Mouse (Mus musculus): ENCODE measurements at regions not wholly inside any gene's neighbourhood (a gene's known extent, or its start where the extent isn't known, plus 50 kb on each side); places are given as distances from the start of the nearest gene placed in this dataset.

GRCm38 (mm10) chr3:9128407-9128806, 481.5 kb downstream of the Zfp704 start:
- Histone ChIP-seq H3K4me3 (no peak overlapping the region), H3K27me3 (replicated peaks) (no peaks in the 10 kb centered on the region), H3K4me1 (no peaks in the 10 kb centered on the region), H3K36me3 (no peaks in the 10 kb centered on the region), H3K4me2 (replicated peaks) (no peak overlapping the region), H3K9me3 (no peaks in the 10 kb centered on the region), H3K9ac (no peak overlapping the region), H3K27ac (no peak overlapping the region)
- 72% methylated on average over 4 of the region's 4 CpGs for WGBS
- ATAC-seq (ENCODE audit: low FRiP score, low read depth), result no peak

DNA sequence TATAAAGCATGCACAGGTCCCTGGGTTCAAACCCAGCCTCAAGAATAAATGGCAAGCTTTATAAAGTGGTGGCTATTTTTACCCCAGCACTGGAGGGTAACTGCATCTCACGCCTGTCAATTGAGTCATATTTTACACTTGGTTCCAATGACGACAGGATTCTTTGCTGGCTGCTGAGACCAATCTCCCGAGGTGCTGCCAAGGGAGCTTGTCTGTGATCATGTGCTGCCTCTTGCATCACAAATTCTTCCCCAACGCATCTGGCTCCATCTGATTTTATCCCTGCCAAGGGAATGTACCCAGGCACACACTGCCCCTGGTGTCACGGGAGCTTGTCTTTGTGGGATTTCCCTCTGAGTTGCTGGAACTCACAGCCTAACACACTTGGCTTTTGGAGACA, 486.8 kb downstream of the Zfp704 start:
- no peaks in the 10 kb centered on the region for H3K36me3 ChIP-seq
- no peak overlapping the region for H3K4me2 ChIP-seq (replicated peaks)
- no peak overlapping the region for H3K4me3 ChIP-seq
- no peaks in the 10 kb centered on the region for H3K4me1 ChIP-seq
- no peak for ATAC-seq (ENCODE audit: low FRiP score, low read depth)
- H3K27ac ChIP-seq, result no peak overlapping the region
- WGBS, result 49% methylated on average over 5 of the region's 5 CpGs
- H3K9ac ChIP-seq, result no peak overlapping the region
- no peaks in the 10 kb centered on the region for H3K9me3 ChIP-seq
- no peaks in the 10 kb centered on the region for H3K27me3 ChIP-seq (replicated peaks)

DNA sequence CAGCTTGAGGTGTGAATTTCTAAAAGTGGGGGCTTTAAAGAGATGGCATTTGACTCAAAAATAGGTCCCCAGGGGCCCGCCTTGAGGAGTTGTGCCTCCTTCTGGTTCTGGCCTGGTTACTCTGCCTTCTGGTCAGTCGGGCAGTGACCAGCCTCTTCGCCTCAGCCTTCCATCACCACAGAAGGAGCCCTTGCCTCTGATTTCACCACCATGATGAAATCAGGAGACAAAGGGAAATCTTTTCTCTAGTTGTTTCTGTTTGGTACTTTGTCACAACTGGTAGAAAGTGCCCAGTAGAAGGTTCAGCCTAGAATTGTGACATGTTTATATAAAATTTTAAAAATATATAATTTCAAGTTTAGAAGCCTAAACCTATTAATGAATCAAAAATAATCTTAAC, 492.0 kb downstream of the Zfp704 start:
- no peaks in the 10 kb centered on the region for H3K36me3 ChIP-seq
- H3K4me2 ChIP-seq (replicated peaks), result no peak overlapping the region
- no peak overlapping the region for H3K27ac ChIP-seq
- ATAC-seq (ENCODE audit: low FRiP score, low read depth), result no peak
- 85% methylated on average over 3 of the region's 3 CpGs for whole genome bisulfite sequencing
- 0 out of 2 replicates have a peak, but pooled peaks cover 2% of the 10 kb centered on the region for H3K4me1 ChIP-seq
- H3K4me3 ChIP-seq, result no peak overlapping the region
- no peaks in the 10 kb centered on the region for H3K9me3 ChIP-seq
- no peak overlapping the region for H3K9ac ChIP-seq
- no peaks in the 10 kb centered on the region for H3K27me3 ChIP-seq (replicated peaks)

GRCm38 (mm10) chr3:9113410-9113809, 496.5 kb downstream of the Zfp704 start:
- no peak overlapping the region for H3K4me3 ChIP-seq
- no peaks in the 10 kb centered on the region for H3K36me3 ChIP-seq
- no peak for ATAC-seq (ENCODE audit: low FRiP score, low read depth)
- no peak overlapping the region for H3K27ac ChIP-seq
- no peaks in the 10 kb centered on the region for H3K9me3 ChIP-seq
- peaks cover 7% of the 10 kb centered on the region; the same call in 1 of the 2 replicates for H3K4me1 ChIP-seq
- no peak overlapping the region for H3K4me2 ChIP-seq (replicated peaks)
- no peak overlapping the region for H3K9ac ChIP-seq
- no peaks in the 10 kb centered on the region for H3K27me3 ChIP-seq (replicated peaks)
- WGBS, result 75% methylated on average over 5 of the region's 5 CpGs

- Histone ChIP-seq H3K36me3 (no peaks in the 10 kb centered on the region), H3K4me1 (peaks cover 7% of the 10 kb centered on the region; the same call in 1 of the 2 replicates), H3K9me3 (no peaks in the 10 kb centered on the region), H3K27me3 (replicated peaks) (no peaks in the 10 kb centered on the region), H3K4me3 (no peak overlapping the region), H3K9ac (no peak overlapping the region), H3K27ac (no peak overlapping the region), H3K4me2 (replicated peaks) (no peak overlapping the region)
- no peak for ATAC-seq (ENCODE audit: low FRiP score, low read depth)
- WGBS, result 33% methylated on average over 11 of the region's 11 CpGs
Observed at GRCm38 (mm10) chr3:9110741-9111140, 499.1 kb downstream of the Zfp704 start.

DNA sequence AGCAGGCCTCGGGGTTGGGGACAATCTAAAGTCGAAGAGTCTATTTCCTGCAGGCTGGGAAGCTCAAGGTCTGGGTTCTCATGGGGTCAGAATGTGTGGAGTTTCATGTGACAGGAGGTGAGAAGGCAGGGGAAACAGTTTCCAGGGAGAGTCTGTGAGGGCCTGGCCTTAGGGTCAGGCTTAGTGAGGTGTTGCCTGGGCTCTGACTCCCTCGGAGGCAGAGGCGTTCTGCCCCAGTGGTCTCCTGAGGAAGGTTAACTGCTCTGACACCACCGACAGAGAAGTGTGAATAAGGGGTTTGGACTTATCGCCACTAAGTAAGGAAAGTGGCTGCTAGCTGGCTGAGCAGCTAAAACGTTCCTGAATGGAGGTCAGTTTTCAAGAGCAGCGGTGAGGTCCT, 499.9 kb downstream of the Zfp704 start:
- 45% methylated on average over 8 of the region's 8 CpGs for whole genome bisulfite sequencing
- H3K4me3 ChIP-seq, result no peak overlapping the region

GRCm38 (mm10) chr3:9109485-9109884, 500.4 kb downstream of the Zfp704 start:
- ATAC-seq (ENCODE audit: low FRiP score, low read depth), result no peak
- H3K4me2 ChIP-seq (replicated peaks), result no peak overlapping the region
- H3K9me3 ChIP-seq, result no peaks in the 10 kb centered on the region
- peaks cover 7% of the 10 kb centered on the region; the same call in 1 of the 2 replicates for H3K4me1 ChIP-seq
- H3K27ac ChIP-seq, result no peak overlapping the region
- no peaks in the 10 kb centered on the region for H3K36me3 ChIP-seq
- WGBS, result 87% methylated on average over 5 of the region's 5 CpGs
- H3K4me3 ChIP-seq, result no peak overlapping the region
- H3K9ac ChIP-seq, result no peak overlapping the region
- no peaks in the 10 kb centered on the region for H3K27me3 ChIP-seq (replicated peaks)

More for the DNA sequence above, 499.9 kb downstream of the Zfp704 start:
- Histone ChIP-seq H3K9me3 (no peaks in the 10 kb centered on the region), H3K4me1 (peaks cover 7% of the 10 kb centered on the region; the same call in 1 of the 2 replicates), H3K27ac (no peak overlapping the region), H3K4me2 (replicated peaks) (no peak overlapping the region), H3K36me3 (no peaks in the 10 kb centered on the region), H3K27me3 (replicated peaks) (no peaks in the 10 kb centered on the region), H3K9ac (no peak overlapping the region)
- no peak for ATAC-seq (ENCODE audit: low FRiP score, low read depth)

- H3K36me3 ChIP-seq, result no peaks in the 10 kb centered on the region
- no peak overlapping the region for H3K4me3 ChIP-seq
- no peak overlapping the region for H3K27ac ChIP-seq
- ATAC-seq (ENCODE audit: low FRiP score, low read depth), result no peak
- H3K4me1 ChIP-seq, result peaks cover 5% of the 10 kb centered on the region; the same call in 1 of the 2 replicates
- 73% methylated on average over 15 of the region's 15 CpGs for WGBS
- no peak overlapping the region for H3K9ac ChIP-seq
- no peaks in the 10 kb centered on the region for H3K9me3 ChIP-seq
- no peak overlapping the region for H3K4me2 ChIP-seq (replicated peaks)
- H3K27me3 ChIP-seq (replicated peaks), result no peaks in the 10 kb centered on the region
Observed at GRCm38 (mm10) chr3:9107766-9108410, 502.0 kb downstream of the Zfp704 start.

GRCm38 (mm10) chr3:9105191-9105926, 504.5 kb downstream of the Zfp704 start:
- H3K4me2 ChIP-seq (replicated peaks), result no peak overlapping the region
- H3K27ac ChIP-seq, result no peak overlapping the region
- no peak for ATAC-seq (ENCODE audit: low FRiP score, low read depth)
- no peak overlapping the region for H3K4me3 ChIP-seq
- 74% methylated on average over 8 of the region's 8 CpGs for WGBS
- H3K9ac ChIP-seq, result no peak overlapping the region
- no peaks in the 10 kb centered on the region for H3K9me3 ChIP-seq
- H3K36me3 ChIP-seq, result no peaks in the 10 kb centered on the region
- no peaks in the 10 kb centered on the region for H3K4me1 ChIP-seq
- no peaks in the 10 kb centered on the region for H3K27me3 ChIP-seq (replicated peaks)

GRCm38 (mm10) chr3:9103456-9103855, 506.4 kb downstream of the Zfp704 start:
- no peak overlapping the region for H3K4me3 ChIP-seq
- ATAC-seq (ENCODE audit: low FRiP score, low read depth), result no peak
- no peak overlapping the region for H3K9ac ChIP-seq
- no peak overlapping the region for H3K4me2 ChIP-seq (replicated peaks)
- H3K9me3 ChIP-seq, result no peaks in the 10 kb centered on the region
- H3K36me3 ChIP-seq, result no peaks in the 10 kb centered on the region
- no peaks in the 10 kb centered on the region for H3K4me1 ChIP-seq
- no peaks in the 10 kb centered on the region for H3K27me3 ChIP-seq (replicated peaks)
- no peak overlapping the region for H3K27ac ChIP-seq
- WGBS, result 82% methylated on average over 6 of the region's 6 CpGs

DNA sequence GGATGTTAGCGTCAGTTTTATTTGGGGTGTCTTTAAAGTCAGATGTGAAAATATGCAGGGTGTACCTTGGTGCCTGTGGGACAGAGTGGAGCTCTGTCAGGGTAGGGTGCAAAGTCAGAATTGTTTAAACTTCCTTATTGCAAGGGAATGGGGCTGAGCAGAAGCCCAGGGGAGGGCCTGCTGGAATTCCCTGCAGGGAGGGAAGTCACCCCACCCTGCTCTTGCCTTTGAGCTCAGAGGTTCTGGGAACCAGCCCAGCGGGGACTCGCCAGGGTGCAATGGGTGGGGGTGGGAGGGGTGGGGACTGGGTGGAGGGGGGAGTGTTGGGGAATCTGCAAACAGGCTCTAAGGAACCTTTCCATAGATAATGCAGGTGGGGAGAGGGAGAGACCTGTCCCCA, 508.6 kb downstream of the Zfp704 start:
- WGBS, result 55% methylated on average over 3 of the region's 3 CpGs
- H3K4me2 ChIP-seq (replicated peaks), result no peak overlapping the region
- H3K4me3 ChIP-seq, result no peak overlapping the region
- ATAC-seq (ENCODE audit: low FRiP score, low read depth), result no peak
- no peak overlapping the region for H3K9ac ChIP-seq
- no peaks in the 10 kb centered on the region for H3K4me1 ChIP-seq
- H3K27ac ChIP-seq, result no peak overlapping the region
- no peaks in the 10 kb centered on the region for H3K36me3 ChIP-seq
- no peaks in the 10 kb centered on the region for H3K27me3 ChIP-seq (replicated peaks)
- no peaks in the 10 kb centered on the region for H3K9me3 ChIP-seq

GRCm38 (mm10) chr3:9100761-9101160, 509.1 kb downstream of the Zfp704 start:
- Histone ChIP-seq H3K4me3 (no peak overlapping the region), H3K9me3 (no peaks in the 10 kb centered on the region), H3K4me1 (no peaks in the 10 kb centered on the region), H3K9ac (no peak overlapping the region), H3K36me3 (no peaks in the 10 kb centered on the region), H3K27ac (no peak overlapping the region), H3K4me2 (replicated peaks) (no peak overlapping the region), H3K27me3 (replicated peaks) (no peaks in the 10 kb centered on the region)
- 58% methylated on average over 8 of the region's 8 CpGs for WGBS
- no peak for ATAC-seq (ENCODE audit: low FRiP score, low read depth)

- H3K27me3 ChIP-seq (replicated peaks), result no peaks in the 10 kb centered on the region
- H3K4me3 ChIP-seq, result no peak overlapping the region
- H3K9ac ChIP-seq, result no peak overlapping the region
- no peaks in the 10 kb centered on the region for H3K4me1 ChIP-seq
- 80% methylated on average over 10 of the region's 10 CpGs for WGBS
- H3K36me3 ChIP-seq, result no peaks in the 10 kb centered on the region
- H3K9me3 ChIP-seq, result no peaks in the 10 kb centered on the region
- H3K27ac ChIP-seq, result no peak overlapping the region
- no peak overlapping the region for H3K4me2 ChIP-seq (replicated peaks)
- no peak for ATAC-seq (ENCODE audit: low FRiP score, low read depth)
Observed at GRCm38 (mm10) chr3:9098441-9098840, 511.4 kb downstream of the Zfp704 start.

Data from neural tube, embryonic 12.5 days (tissue).